Mouse (Mus musculus) liver, adult 2 months (tissue): Measurements from ENCODE around the gene Epo.

ENCODE experiments used
- CTCF ChIP-seq: fragments of 200-500 bp; IDR thresholded peaks from 2 replicates; pipeline ENCODE4 v1.5.1; 2011; ENCODE audit warnings: low read depth, low read length, control low read depth
- POLR2A ChIP-seq: fragments of 200-500 bp; IDR thresholded peaks from 2 replicates; pipeline ENCODE4 v1.6.1; 2011; ENCODE audit warnings: low read length, control low read depth; ENCODE audit not compliant: insufficient read depth; ENCODE audit errors: extremely low read depth

DNA sequence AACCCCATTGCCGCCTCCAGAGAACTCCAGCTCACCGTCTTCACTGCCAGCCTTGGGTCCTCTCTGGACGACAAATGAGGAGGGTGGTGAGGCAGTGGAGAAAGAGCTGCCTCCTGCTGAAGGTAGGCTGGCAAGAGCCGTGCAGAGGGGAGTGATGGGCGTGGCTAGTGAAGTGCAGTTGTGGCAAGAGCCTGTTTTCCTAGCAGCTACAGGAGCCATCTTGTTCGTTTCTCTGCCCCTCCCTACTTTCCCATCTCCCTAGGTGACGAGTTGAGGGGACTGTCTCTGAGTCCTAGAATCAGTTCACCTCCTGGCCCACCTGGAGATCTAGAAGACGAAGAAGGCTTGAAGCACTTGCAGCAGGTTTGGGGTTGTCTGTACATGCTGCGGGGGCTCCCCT lies 11.2 kb downstream of the Epo start:
- TF ChIP-seq POLR2A (no peak), CTCF (no peak)
